Mouse (Mus musculus) thymus, adult 2 months (tissue): Measurements from ENCODE around the gene Ank3.

Source experiments
- CTCF ChIP-seq: fragments of 200-500 bp; IDR thresholded peaks from 2 replicates; pipeline ENCODE4 v1.5.1; 2012; ENCODE audit warnings: mild to moderate bottlenecking, control low read depth, low read length, moderate library complexity, borderline replicate concordance; ENCODE audit not compliant: control insufficient read depth, poor library complexity, insufficient read depth; ENCODE audit errors: extremely low read depth
- POLR2A ChIP-seq: fragments of 200-500 bp; IDR thresholded peaks from 2 replicates; pipeline ENCODE4 v1.6.1; 2012; ENCODE audit warnings: mild to moderate bottlenecking, low read length, control low read depth, moderate library complexity; ENCODE audit not compliant: control insufficient read depth, poor library complexity, insufficient read depth; ENCODE audit errors: extremely low read depth

DNA sequence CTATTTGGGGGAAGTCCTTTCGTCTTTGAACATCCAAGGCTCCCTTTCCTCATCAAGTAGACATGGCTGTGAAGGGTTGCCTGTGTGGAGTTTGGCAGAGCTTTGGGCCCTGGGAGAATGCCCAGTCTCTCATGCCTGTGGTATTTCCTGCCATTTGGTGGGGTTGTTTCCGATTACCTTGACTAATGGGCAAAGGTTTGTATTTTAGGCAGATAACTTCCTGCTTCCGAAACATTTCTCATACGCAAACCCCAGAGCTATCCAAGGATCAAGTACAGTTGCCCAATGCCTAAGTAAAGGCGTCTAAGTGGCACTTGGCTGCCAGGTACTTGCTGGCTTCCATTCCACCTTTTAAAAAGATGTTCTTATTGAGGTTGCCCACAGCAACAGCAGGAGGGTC, 254.1 kb downstream of the Ank3 start:
- TF ChIP-seq CTCF (no peak), POLR2A (no peak)
